Mouse (Mus musculus) erythroblast, embryonic 14.5 days (primary cell): ENCODE results near the gene Syne1. TPM values are rescaled to one million over a fixed set of nuclear protein-coding genes. Genes with fewer than 3 reads are reported as not detected.

ENCODE experiments used
- H3K27me3 ChIP-seq: 2 replicates; pipeline ENCODE4 v1.6.1; 2012; ENCODE audit warnings: inconsistent platforms; ENCODE audit not compliant: control insufficient read depth
- H3K36me3 ChIP-seq: 2 replicates; pipeline ENCODE4 v1.6.1; 2012; ENCODE audit warnings: mild to moderate bottlenecking, inconsistent platforms; ENCODE audit not compliant: control insufficient read depth
- H3K4me1 ChIP-seq: 2 replicates; pipeline ENCODE4 v1.6.1; 2012; ENCODE audit warnings: inconsistent platforms; ENCODE audit not compliant: control insufficient read depth
- H3K4me3 ChIP-seq: replicated peaks from 2 replicates; pipeline ENCODE3; 2012; ENCODE audit warnings: moderate library complexity, mild to moderate bottlenecking, inconsistent platforms
- H3K9me3 ChIP-seq: 2 replicates; pipeline ENCODE4 v1.6.1; 2012; ENCODE audit warnings: low read length, inconsistent platforms, mixed read lengths; ENCODE audit not compliant: control insufficient read depth
- GATA1 ChIP-seq: IDR thresholded peaks from 2 replicates; pipeline ENCODE4 v1.6.1; 2012; ENCODE audit warnings: low read length, inconsistent platforms, mixed read lengths
- TAL1 ChIP-seq: IDR thresholded peaks from 3 replicates; pipeline ENCODE4 v1.6.1; 2012; ENCODE audit warnings: low read length, inconsistent platforms, mixed read lengths
- polyA plus RNA-seq: library from polyadenylated mRNA; stranded (reverse); fragments of >175 nt; gene quantifications from 2 replicates; pipeline ENCODE4 v1.2.3, GENCODE M21; 2012

Syne1 gene
- polyA plus RNA-seq, 1 experiment = 0.19 TPM

GRCm38 (mm10) chr10:5453830-5454229, 97.5 kb downstream of the Syne1 start:
- TF ChIP-seq TAL1 (no peak), GATA1 (no peak)
- Histone ChIP-seq H3K36me3 (no peaks in the 10 kb centered on the region), H3K9me3 (no peaks in the 10 kb centered on the region), H3K27me3 (no peaks in the 10 kb centered on the region), H3K4me3 (no peak overlapping the region), H3K4me1 (no peaks in the 10 kb centered on the region)

DNA sequence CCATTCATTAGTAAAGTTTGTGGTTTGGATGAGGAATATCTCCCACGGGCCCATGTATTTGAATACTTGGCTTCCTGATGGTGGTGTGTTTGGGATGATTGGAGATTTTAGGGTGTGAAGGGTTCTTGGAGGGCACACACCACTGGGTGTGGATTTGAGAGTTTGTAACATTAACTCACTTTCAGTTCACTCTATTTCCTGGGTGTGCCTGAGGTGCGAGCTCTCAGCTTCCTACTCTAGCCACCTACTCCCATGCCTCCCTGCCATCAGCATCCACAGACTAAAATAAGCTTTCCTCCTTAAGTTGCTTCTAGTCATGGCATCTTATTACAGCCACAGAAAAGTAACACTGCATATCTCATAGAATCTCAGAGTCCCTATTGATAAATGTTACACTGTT, 101.3 kb downstream of the Syne1 start:
- no peak overlapping the region for H3K4me3 ChIP-seq
- no peak for TF ChIP-seq GATA1
- no peak for TF ChIP-seq TAL1
- H3K36me3 ChIP-seq = no peaks in the 10 kb centered on the region
- no peaks in the 10 kb centered on the region for H3K27me3 ChIP-seq
- no peaks in the 10 kb centered on the region for H3K4me1 ChIP-seq
- H3K9me3 ChIP-seq = no peaks in the 10 kb centered on the region

GRCm38 (mm10) chr10:5447950-5448716, 103.1 kb downstream of the Syne1 start:
- Histone ChIP-seq H3K27me3 (no peaks in the 10 kb centered on the region), H3K9me3 (no peaks in the 10 kb centered on the region), H3K4me3 (no peak overlapping the region), H3K36me3 (no peaks in the 10 kb centered on the region), H3K4me1 (no peaks in the 10 kb centered on the region)
- TF ChIP-seq GATA1 (no peak), TAL1 (no peak)

DNA sequence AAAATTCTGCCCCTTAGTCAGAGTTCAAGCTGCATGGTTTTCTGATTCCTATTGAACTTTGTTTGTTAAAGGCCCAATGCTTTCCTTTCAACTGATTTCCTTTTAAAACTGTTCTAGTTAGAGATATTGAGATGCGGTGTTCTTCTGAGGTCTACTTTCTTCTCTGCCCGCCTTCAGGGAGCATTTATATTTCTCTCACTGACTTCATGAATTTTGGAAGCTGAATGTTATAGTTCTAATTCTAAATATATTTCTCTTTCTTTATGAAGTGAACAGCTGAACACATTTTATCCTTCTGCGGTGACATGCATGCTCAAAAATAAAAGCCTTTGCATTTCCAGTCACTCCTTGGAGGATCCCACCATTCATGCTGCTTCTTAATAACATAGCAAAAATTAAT, 106.0 kb downstream of the Syne1 start:
- no peak for TF ChIP-seq GATA1
- no peaks in the 10 kb centered on the region for H3K4me1 ChIP-seq
- no peaks in the 10 kb centered on the region for H3K27me3 ChIP-seq
- no peaks in the 10 kb centered on the region for H3K9me3 ChIP-seq
- H3K36me3 ChIP-seq = no peaks in the 10 kb centered on the region
- H3K4me3 ChIP-seq = no peak overlapping the region

DNA sequence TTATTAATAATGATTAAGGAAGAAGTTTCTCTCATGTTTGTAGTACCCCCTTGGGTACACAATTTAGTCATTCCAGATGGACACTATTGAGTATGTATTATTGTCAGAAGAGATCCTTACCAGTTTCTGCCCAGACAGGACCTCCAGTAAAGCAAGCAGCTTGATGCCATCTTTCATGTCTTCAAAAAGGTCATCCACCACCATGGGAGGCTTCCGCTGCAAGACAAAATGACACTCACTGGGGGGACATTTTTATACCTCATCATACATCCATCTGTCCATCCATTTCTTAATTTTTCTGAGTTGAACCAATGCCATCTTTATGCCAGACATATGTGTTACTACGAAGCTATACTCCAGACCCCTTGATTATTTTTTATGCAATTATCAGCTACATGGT, 108.3 kb downstream of the Syne1 start:
- TF ChIP-seq TAL1 = no peak
- TF ChIP-seq GATA1 = no peak
- Histone ChIP-seq H3K4me1 (no peaks in the 10 kb centered on the region), H3K9me3 (no peaks in the 10 kb centered on the region), H3K4me3 (no peak overlapping the region), H3K27me3 (no peaks in the 10 kb centered on the region), H3K36me3 (no peaks in the 10 kb centered on the region)

- H3K4me1 ChIP-seq = no peaks in the 10 kb centered on the region
- TF ChIP-seq TAL1 (no peak), GATA1 (no peak)
- H3K36me3 ChIP-seq = no peaks in the 10 kb centered on the region
- H3K4me3 ChIP-seq = no peak overlapping the region
- no peaks in the 10 kb centered on the region for H3K9me3 ChIP-seq
- H3K27me3 ChIP-seq = no peaks in the 10 kb centered on the region
These were observed 111.4 kb downstream of the Syne1 start for GRCm38 (mm10) chr10:5439802-5440350.

DNA sequence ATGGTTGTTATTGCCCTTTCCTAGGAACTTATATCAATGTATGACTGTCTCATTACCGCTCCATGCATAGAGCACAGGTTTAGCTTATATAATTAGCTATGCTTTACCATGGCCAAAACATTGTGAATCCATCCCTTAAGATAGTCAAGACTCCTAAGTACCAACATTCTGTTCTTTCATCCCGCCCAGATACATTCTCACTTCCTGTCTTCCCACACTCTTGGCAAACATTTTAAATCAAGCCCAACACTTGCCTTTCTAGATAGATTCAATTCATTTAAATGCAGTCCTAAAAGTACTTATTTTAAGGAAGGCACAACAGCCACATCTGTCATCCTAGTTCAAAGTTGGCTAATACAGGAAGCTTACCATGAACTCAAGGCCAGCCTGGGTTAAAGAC, 113.5 kb downstream of the Syne1 start:
- Histone ChIP-seq H3K27me3 (no peaks in the 10 kb centered on the region), H3K36me3 (no peaks in the 10 kb centered on the region), H3K4me3 (no peak overlapping the region), H3K9me3 (no peaks in the 10 kb centered on the region), H3K4me1 (no peaks in the 10 kb centered on the region)
- TF ChIP-seq GATA1 (no peak), TAL1 (no peak)

DNA sequence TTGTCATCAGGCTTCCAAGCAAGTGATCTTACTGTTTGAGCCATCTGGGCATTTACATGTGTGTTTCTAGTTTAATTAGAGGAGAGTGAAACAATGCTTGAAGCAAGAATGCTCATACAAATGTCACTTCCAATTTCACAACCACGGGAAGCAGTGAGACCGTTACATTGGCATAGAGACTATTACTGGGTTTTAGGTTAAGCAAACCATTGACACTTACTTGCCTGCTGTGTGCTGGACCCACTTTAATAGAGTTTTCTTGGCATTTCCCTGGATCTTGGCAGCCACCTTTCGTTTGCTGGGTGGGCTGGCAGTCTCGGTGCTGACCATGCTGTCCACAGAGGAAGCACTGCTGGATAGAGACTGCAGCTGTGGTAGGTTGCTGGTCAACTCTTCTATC, 127.3 kb downstream of the Syne1 start:
- no peaks in the 10 kb centered on the region for H3K36me3 ChIP-seq
- H3K4me3 ChIP-seq = no peak overlapping the region
- H3K4me1 ChIP-seq = no peaks in the 10 kb centered on the region
- no peaks in the 10 kb centered on the region for H3K27me3 ChIP-seq
- no peaks in the 10 kb centered on the region; the same call in 1 of the 2 replicates for H3K9me3 ChIP-seq
- no peak for TF ChIP-seq TAL1
- no peak for TF ChIP-seq GATA1

DNA sequence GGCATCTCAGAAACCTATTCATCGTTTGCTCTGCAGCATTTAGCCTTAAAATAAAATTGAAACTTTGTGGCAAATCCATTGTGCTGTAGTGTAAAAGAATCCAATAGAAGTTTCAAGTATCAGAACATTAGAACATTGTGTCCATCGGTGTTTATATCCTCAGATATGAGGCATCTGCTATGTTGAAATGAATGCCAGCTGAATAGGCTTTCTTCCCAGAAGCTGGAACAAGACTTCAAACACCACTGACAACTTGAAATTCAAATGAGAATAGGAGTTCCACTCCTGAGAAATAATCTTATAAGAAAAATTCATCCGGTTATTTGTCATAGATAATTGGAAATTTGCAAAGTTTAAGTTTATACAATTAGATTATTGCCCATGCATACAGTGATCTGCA, 135.6 kb downstream of the Syne1 start:
- no peaks in the 10 kb centered on the region for H3K9me3 ChIP-seq
- TF ChIP-seq TAL1 (no peak), GATA1 (no peak)
- no peaks in the 10 kb centered on the region for H3K36me3 ChIP-seq
- no peaks in the 10 kb centered on the region for H3K4me1 ChIP-seq
- no peaks in the 10 kb centered on the region for H3K27me3 ChIP-seq
- no peak overlapping the region for H3K4me3 ChIP-seq
